Mouse (Mus musculus): ENCODE results near the gene Ghdc. TPM values are rescaled to one million over a fixed set of nuclear protein-coding genes. Genes with fewer than 3 reads are reported as not detected.

The Ghdc gene
- polyA plus RNA-seq, 1 experiment from 2014 or later: 1.9 TPM

GRCm38 (mm10) chr11:100758707-100759610 is 11.8 kb downstream of the Ghdc start:
- Histone ChIP-seq H3K27ac (peak overlapping the region; percentile 40), H3K4me1 (peaks cover 23% of the 10 kb centered on the region), H3K36me3 (ENCODE audit: poor library complexity, severe bottlenecking) (peaks cover 5% of the 10 kb centered on the region; the same call in 1 of the 2 replicates), H3K9me3 (replicated peaks) (no peaks in the 10 kb centered on the region), H3K9ac (peak overlapping the region; percentile 68), H3K4me2 (peak overlapping the region; percentile 77), H3K27me3 (peaks cover 29% of the 10 kb centered on the region), H3K4me3 (peak overlapping the region; percentile 50)
- WGBS: under 1% methylated on average over 35 of the region's 35 CpGs
- ATAC-seq: peak; percentile 64

GRCm38 (mm10) chr11:100757566-100757965 is 13.2 kb downstream of the Ghdc start:
- no peak overlapping the region for H3K4me2 ChIP-seq

GRCm38 (mm10) chr11:100756476-100756875 is 14.3 kb downstream of the Ghdc start:
- H3K36me3 ChIP-seq (ENCODE audit: poor library complexity, severe bottlenecking): peaks cover 5% of the 10 kb centered on the region; the same call in 1 of the 2 replicates
- H3K9ac ChIP-seq: no peak overlapping the region
- no peak overlapping the region for H3K4me2 ChIP-seq
- ATAC-seq: no peak
- peaks cover 23% of the 10 kb centered on the region for H3K27me3 ChIP-seq
- peaks cover 16% of the 10 kb centered on the region for H3K4me1 ChIP-seq
- H3K9me3 ChIP-seq (replicated peaks): no peaks in the 10 kb centered on the region
- no peak overlapping the region for H3K27ac ChIP-seq
- H3K4me3 ChIP-seq: no peak overlapping the region
- WGBS: 68% methylated on average over 6 of the region's 6 CpGs

More at GRCm38 (mm10) chr11:100757566-100757965, 13.2 kb downstream of the Ghdc start:
- H3K9me3 ChIP-seq (replicated peaks): no peaks in the 10 kb centered on the region
- peaks cover 27% of the 10 kb centered on the region for H3K27me3 ChIP-seq
- peaks cover 23% of the 10 kb centered on the region for H3K4me1 ChIP-seq
- no peak for ATAC-seq
- no peak overlapping the region for H3K4me3 ChIP-seq
- H3K9ac ChIP-seq: no peak overlapping the region
- 93% methylated on average over 12 of the region's 12 CpGs for WGBS
- peaks cover 5% of the 10 kb centered on the region; the same call in 1 of the 2 replicates for H3K36me3 ChIP-seq (ENCODE audit: poor library complexity, severe bottlenecking)
- H3K27ac ChIP-seq: no peak overlapping the region

- no peak for ATAC-seq
- peaks cover 13% of the 10 kb centered on the region for H3K4me1 ChIP-seq
- H3K4me3 ChIP-seq: no peak overlapping the region
- 95% methylated on average over 3 of the region's 3 CpGs for WGBS
- no peaks in the 10 kb centered on the region for H3K9me3 ChIP-seq (replicated peaks)
- H3K36me3 ChIP-seq (ENCODE audit: poor library complexity, severe bottlenecking): peaks cover 19% of the 10 kb centered on the region
- no peak overlapping the region for H3K9ac ChIP-seq
- H3K27me3 ChIP-seq: peaks cover 23% of the 10 kb centered on the region
- no peak overlapping the region for H3K4me2 ChIP-seq
- no peak overlapping the region for H3K27ac ChIP-seq
These were observed 16.1 kb downstream of the Ghdc start for GRCm38 (mm10) chr11:100754693-100755057.

- Histone ChIP-seq H3K9ac (no peak overlapping the region), H3K27me3 (peaks cover 21% of the 10 kb centered on the region), H3K4me2 (no peak overlapping the region), H3K36me3 (ENCODE audit: poor library complexity, severe bottlenecking) (peaks cover 23% of the 10 kb centered on the region), H3K4me1 (peaks cover 8% of the 10 kb centered on the region), H3K9me3 (replicated peaks) (no peaks in the 10 kb centered on the region), H3K27ac (no peak overlapping the region), H3K4me3 (no peak overlapping the region)
- no peak for ATAC-seq
- 89% methylated on average over 12 of the region's 12 CpGs for WGBS
These were observed 16.6 kb downstream of the Ghdc start for GRCm38 (mm10) chr11:100754021-100754692.

- no peak for ATAC-seq
- Histone ChIP-seq H3K27ac (no peak overlapping the region), H3K4me3 (no peak overlapping the region), H3K4me1 (no peaks in the 10 kb centered on the region), H3K9ac (no peak overlapping the region), H3K36me3 (ENCODE audit: poor library complexity, severe bottlenecking) (peaks cover 23% of the 10 kb centered on the region), H3K4me2 (no peak overlapping the region), H3K27me3 (peaks cover 14% of the 10 kb centered on the region; the same call in 1 of the 2 replicates), H3K9me3 (replicated peaks) (no peaks in the 10 kb centered on the region)
- 45% methylated on average over 10 of the region's 10 CpGs for WGBS
These were observed 18.5 kb downstream of the Ghdc start for GRCm38 (mm10) chr11:100752294-100752693.

GRCm38 (mm10) chr11:100750127-100750526 is 20.6 kb downstream of the Ghdc start:
- H3K4me2 ChIP-seq: no peak overlapping the region
- no peak overlapping the region for H3K27ac ChIP-seq
- no peaks in the 10 kb centered on the region for H3K9me3 ChIP-seq (replicated peaks)
- ATAC-seq: no peak
- peaks cover 18% of the 10 kb centered on the region; the same call in 1 of the 2 replicates for H3K36me3 ChIP-seq (ENCODE audit: poor library complexity, severe bottlenecking)
- no peak overlapping the region for H3K9ac ChIP-seq
- H3K4me3 ChIP-seq: no peak overlapping the region
- H3K4me1 ChIP-seq: no peaks in the 10 kb centered on the region
- WGBS: 91% methylated on average over 16 of the region's 16 CpGs
- H3K27me3 ChIP-seq: 0 out of 2 replicates have a peak, but pooled peaks cover 10% of the 10 kb centered on the region

- H3K9ac ChIP-seq: no peak overlapping the region
- no peaks in the 10 kb centered on the region for H3K9me3 ChIP-seq (replicated peaks)
- no peaks in the 10 kb centered on the region for H3K4me1 ChIP-seq
- peaks cover 18% of the 10 kb centered on the region; the same call in 1 of the 2 replicates for H3K36me3 ChIP-seq (ENCODE audit: poor library complexity, severe bottlenecking)
- H3K27me3 ChIP-seq: 0 out of 2 replicates have a peak, but pooled peaks cover 10% of the 10 kb centered on the region
- no peak overlapping the region for H3K4me3 ChIP-seq
- WGBS: 56% methylated on average over 25 of the region's 25 CpGs
- H3K4me2 ChIP-seq: no peak overlapping the region
- no peak overlapping the region for H3K27ac ChIP-seq
- ATAC-seq: no peak
These were observed 21.3 kb downstream of the Ghdc start for GRCm38 (mm10) chr11:100749469-100749868.

- WGBS: 88% methylated on average over 4 of the region's 4 CpGs
- H3K36me3 ChIP-seq (ENCODE audit: poor library complexity, severe bottlenecking): peaks cover 18% of the 10 kb centered on the region; the same call in 1 of the 2 replicates
These were observed 22.1 kb downstream of the Ghdc start for GRCm38 (mm10) chr11:100748620-100749019.

GRCm38 (mm10) chr11:100747114-100747513 is 23.6 kb downstream of the Ghdc start:
- Histone ChIP-seq H3K9ac (no peak overlapping the region), H3K9me3 (replicated peaks) (no peaks in the 10 kb centered on the region), H3K27me3 (0 out of 2 replicates have a peak, but pooled peaks cover 10% of the 10 kb centered on the region), H3K4me2 (no peak overlapping the region), H3K36me3 (ENCODE audit: poor library complexity, severe bottlenecking) (peaks cover 18% of the 10 kb centered on the region; the same call in 1 of the 2 replicates), H3K4me3 (no peak overlapping the region), H3K4me1 (no peaks in the 10 kb centered on the region), H3K27ac (no peak overlapping the region)
- WGBS: 80% methylated on average over 5 of the region's 5 CpGs
- ATAC-seq: no peak

More at GRCm38 (mm10) chr11:100748620-100749019, 22.1 kb downstream of the Ghdc start:
- H3K4me3 ChIP-seq: no peak overlapping the region
- H3K27ac ChIP-seq: no peak overlapping the region
- H3K4me2 ChIP-seq: no peak overlapping the region
- no peak overlapping the region for H3K9ac ChIP-seq
- no peaks in the 10 kb centered on the region for H3K9me3 ChIP-seq (replicated peaks)
- no peaks in the 10 kb centered on the region for H3K4me1 ChIP-seq
- ATAC-seq: no peak
- H3K27me3 ChIP-seq: 0 out of 2 replicates have a peak, but pooled peaks cover 10% of the 10 kb centered on the region

GRCm38 (mm10) chr11:100746546-100746945 is 24.2 kb downstream of the Ghdc start:
- 87% methylated on average over 10 of the region's 10 CpGs for WGBS
- Histone ChIP-seq H3K27ac (no peak overlapping the region), H3K9me3 (replicated peaks) (no peaks in the 10 kb centered on the region), H3K27me3 (0 out of 2 replicates have a peak, but pooled peaks cover 10% of the 10 kb centered on the region), H3K9ac (no peak overlapping the region), H3K36me3 (ENCODE audit: poor library complexity, severe bottlenecking) (peaks cover 18% of the 10 kb centered on the region; the same call in 1 of the 2 replicates), H3K4me3 (no peak overlapping the region), H3K4me1 (no peaks in the 10 kb centered on the region), H3K4me2 (no peak overlapping the region)
- ATAC-seq: no peak

- no peak overlapping the region for H3K4me2 ChIP-seq
- 0 out of 2 replicates have a peak, but pooled peaks have one; percentile 48 for ATAC-seq
- no peak overlapping the region for H3K4me3 ChIP-seq
- no peaks in the 10 kb centered on the region for H3K9me3 ChIP-seq (replicated peaks)
- WGBS: 15% methylated on average over 6 of the region's 6 CpGs
- H3K4me1 ChIP-seq: no peaks in the 10 kb centered on the region
- H3K36me3 ChIP-seq (ENCODE audit: poor library complexity, severe bottlenecking): peaks cover 9% of the 10 kb centered on the region; the same call in 1 of the 2 replicates
- H3K27me3 ChIP-seq: 0 out of 2 replicates have a peak, but pooled peaks cover 6% of the 10 kb centered on the region
- 0 out of 2 replicates have a peak overlapping the region, but pooled peaks have one; percentile 30 for H3K9ac ChIP-seq
- H3K27ac ChIP-seq: no peak overlapping the region
These were observed 25.7 kb downstream of the Ghdc start for GRCm38 (mm10) chr11:100745085-100745484.
